Mouse (Mus musculus): ENCODE results near the gene Myo18a.

The Myo18a gene

GRCm38 (mm10) chr11:77800491-77800868 is 37.4 kb downstream of the Myo18a start:
- DNase-seq = no peak

GRCm38 (mm10) chr11:77800869-77801701 is 38.0 kb downstream of the Myo18a start:
- peak; percentile 87 for DNase-seq

DNA sequence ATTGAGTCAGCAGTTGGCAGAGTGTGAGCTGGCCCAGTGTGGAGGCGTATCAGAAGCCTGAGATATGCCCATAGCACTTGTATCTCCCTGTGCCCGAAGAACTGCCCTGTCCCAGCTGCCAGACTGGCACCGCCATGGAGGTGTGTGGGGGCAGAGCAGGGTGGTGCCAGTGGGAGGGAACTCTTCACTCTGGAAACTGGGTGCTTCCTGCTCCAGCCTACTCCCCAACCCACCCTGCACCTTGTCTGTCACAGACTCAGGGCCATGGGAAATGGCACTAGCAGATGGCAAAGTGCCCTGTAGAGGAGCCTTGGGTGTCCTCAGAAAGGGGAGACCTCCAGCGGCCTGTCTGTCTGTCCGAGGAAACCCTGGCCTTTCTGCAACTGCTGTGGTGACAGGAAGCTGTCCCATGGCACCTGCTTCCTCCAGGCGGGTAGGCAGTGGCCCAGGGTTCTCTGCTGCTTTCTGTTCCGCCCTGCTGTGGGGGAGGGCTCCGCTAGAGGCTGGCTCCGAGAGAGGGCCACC is 39.4 kb downstream of the Myo18a start:
- DNase-seq = peak; percentile 86

GRCm38 (mm10) chr11:77806218-77806617 is 43.2 kb downstream of the Myo18a start:
- DNase-seq = no peak

DNA sequence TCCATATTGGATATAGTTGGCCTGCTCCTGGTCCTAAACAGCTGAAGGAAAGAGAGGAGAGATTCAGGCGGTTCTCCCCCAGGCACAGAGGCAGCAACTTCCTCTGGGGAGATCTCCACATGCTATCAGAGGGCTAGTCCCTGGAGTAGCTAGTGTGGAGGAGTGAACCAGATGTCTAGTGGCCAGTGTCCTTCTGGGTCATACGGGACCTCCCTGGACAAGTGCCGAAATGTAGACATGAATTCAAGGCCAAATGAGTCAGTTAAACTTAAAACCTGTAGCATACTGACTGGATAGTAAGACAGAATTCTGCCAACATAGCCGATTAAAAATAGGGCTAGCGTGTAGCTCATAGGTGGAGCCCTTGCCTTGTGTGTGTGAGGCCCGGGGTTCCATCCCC is 43.8 kb downstream of the Myo18a start:
- DNase-seq = no peak

- no peak for DNase-seq
Measured at GRCm38 (mm10) chr11:77808051-77808465, 45.0 kb downstream of the Myo18a start.

DNA sequence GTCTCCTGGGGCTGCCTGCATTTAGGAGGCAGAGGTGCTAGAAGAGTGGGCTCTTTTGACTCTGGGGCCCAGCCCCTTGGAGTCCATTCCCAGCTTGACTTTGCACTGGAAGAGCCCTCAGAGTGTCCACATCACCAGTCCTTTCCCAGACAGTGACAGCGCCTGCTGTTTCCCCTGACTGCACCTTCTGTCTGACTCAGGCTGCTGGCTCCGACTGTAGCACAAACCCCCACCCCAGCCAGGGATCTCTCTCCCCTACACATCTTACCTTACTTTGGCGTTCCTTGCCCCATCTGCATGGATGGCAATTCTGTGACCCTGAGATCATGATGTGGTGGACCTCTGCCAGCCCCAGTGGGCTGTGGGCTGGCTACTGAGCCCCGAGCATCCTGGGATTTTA is 46.2 kb downstream of the Myo18a start:
- DNase-seq = no peak

GRCm38 (mm10) chr11:77810018-77810417 is 47.0 kb downstream of the Myo18a start:
- no peak for DNase-seq

DNA sequence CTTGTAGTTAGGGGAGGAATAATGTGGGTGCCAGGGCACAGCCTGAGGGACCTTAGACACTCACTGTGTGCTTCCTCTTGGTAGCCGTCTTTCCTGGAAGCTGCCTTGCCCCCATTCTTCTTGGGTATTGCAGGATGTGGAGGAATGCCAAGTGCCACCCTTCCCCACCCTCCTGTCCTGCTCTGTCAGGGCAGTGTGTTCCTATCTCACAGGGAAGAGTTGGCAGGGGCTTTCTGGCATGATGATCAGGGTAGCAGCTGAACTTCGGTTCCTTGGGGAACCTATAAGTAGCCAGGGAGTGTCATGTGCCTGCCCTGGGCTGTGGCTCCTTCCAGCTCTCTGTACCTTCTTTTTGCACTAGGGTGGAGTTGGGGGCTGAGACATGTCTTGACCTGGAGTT is 50.9 kb downstream of the Myo18a start:
- no peak for DNase-seq

DNA sequence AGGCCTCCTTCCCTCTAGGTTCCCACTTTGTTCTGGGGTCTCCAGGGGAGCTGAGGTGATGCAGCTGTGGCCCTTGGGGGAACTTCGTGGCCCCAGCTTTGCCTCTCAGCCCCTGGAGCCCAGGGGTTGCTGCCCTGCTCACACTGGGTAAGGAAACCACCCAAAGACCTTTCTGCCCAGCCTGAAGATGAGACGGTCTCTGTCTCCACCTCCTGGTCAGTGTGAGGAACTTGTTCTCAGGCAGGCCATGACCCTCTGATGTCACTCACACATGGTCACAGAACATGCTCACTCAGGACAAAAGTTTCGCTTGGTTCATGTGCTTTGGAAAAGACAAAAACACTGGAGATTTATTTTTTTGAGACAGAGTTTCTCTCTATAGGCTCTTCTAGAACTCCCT is 53.0 kb downstream of the Myo18a start:
- peak; percentile 84 for DNase-seq

GRCm38 (mm10) chr11:77821648-77822047 is 58.6 kb downstream of the Myo18a start:
- DNase-seq = peak; percentile 49

GRCm38 (mm10) chr11:77822781-77823180 is 59.7 kb downstream of the Myo18a start:
- DNase-seq = peak; percentile 71

DNA sequence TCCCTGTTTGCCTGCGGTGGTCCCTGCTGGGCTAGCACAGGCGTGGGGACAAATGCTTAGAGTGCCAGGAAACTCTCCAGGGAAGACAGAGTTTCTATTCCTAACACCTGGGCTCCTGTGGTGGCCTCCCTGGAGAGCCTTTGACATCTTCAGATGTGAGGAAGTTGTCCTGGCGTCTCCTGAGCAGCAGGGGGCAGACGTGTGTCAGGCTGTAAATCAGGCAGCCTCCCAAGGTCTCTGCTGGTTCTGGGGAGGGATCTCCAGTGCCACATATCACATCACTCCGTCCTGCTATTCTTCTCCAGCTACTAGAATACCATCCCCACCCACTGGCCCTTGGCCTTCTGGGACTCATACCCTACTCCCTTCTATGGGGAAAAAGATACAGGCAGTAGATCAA is 62.8 kb downstream of the Myo18a start:
- DNase-seq = peak; percentile 75

- DNase-seq = no peak
Measured at GRCm38 (mm10) chr11:77826311-77826710, 63.3 kb downstream of the Myo18a start.

DNA sequence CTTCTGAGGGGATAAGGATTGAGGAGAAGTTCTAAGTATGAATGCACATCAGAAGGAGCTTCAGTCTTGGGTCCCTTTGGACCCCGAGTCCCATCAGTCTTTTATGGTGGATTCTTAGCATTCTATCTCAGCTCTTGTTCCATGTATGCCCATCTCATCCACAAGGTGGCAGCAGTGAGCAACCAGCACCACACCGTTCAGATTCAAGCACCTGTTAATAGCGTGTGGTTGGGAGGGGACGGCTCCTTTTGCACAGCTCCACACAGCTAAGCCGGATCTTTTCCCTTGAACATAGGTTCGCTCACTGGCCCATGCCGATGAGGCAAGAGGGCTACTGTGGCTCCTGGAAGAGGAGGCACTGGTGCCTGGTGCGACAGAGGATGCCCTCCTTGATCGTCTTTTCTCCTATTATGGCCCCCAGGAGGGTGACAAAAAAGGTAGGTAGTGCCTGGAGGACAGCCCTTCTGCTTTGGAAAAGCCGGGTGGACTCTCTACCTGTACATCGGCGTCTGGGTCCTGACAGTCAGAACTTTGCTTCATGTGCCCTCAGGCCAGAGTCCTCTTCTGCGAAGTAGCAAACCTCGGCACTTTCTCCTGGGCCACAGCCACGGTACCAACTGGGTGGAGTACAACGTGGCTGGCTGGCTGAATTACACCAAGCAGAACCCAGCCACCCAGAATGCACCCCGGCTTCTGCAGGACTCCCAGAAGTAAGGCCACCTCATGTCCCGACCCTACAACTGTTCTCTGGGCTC is 64.4 kb downstream of the Myo18a start:
- DNase-seq = peak; percentile 78

GRCm38 (mm10) chr11:77828163-77828562 is 65.1 kb downstream of the Myo18a start:
- no peak for DNase-seq

- DNase-seq = no peak
Measured at GRCm38 (mm10) chr11:77829043-77829841, 66.2 kb downstream of the Myo18a start.

GRCm38 (mm10) chr11:77830875-77831274 is 67.8 kb downstream of the Myo18a start:
- DNase-seq = no peak

DNA sequence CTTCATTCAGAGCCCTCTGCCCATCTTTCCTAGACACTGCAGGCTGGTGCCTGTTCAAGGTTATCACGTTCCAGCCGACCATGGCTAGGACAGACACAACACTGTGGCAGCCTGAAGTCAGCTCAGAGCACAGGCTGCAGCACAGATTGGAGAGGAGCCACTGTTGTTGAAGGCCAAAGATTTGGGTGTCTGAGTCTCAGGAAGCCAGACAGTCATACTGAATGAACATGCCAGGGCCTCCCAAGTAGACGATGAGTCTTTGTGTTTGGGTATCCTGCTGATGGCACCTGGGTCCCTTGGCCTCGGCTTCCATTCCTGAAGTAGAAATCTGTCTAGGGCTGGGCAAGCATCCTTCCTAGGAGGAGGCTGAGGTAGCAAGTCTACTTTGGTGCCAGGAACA is 69.5 kb downstream of the Myo18a start:
- DNase-seq = no peak

DNA sequence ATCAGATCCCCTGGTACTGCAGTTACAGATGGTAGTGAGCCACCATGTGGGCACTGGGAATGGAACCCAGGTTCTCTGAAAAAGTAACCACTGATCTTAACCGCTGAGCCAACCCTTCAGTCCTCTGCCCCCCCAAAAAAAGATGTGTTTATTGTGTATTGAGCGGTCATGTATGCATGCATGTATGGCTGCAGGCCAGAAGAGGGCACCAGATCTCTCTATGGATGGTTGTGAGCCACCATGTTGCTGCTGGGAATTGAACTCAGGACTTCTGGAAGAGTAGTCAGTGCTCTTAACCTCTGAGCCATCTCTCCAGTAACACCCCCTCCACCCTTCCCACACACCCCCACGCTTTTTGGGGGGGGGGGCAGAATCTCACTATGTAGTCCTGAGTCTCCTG is 72.1 kb downstream of the Myo18a start:
- no peak for DNase-seq

- no peak for DNase-seq
Measured at GRCm38 (mm10) chr11:77836290-77836689, 73.2 kb downstream of the Myo18a start.

GRCm38 (mm10) chr11:77836751-77837150 is 73.7 kb downstream of the Myo18a start:
- no peak for DNase-seq

DNA sequence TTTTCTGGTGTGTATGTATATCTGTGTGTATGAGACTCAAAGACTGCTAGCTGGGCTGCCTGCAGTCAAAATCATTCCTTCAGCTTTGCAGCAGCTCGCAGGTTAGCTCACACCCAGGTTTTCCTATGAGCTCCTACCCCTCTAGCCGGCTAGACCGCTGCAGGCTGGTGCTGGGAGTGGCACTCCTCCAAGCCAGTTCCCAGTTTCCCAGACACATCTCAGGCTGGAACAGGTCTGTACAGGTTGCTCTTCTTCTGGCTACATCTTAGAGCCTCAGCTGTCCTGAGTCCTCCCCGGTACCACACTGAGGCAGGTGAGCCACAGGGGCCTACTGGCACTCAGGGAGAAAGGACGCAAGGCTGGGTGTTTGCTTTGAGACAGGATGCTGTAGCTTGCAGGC is 74.8 kb downstream of the Myo18a start:
- DNase-seq = no peak

Data from thymus, postnatal 25 days (tissue).